Mouse (Mus musculus) ES-E14 (cell line): ENCODE data around the gene 1700029F12Rik. TPM values are rescaled to one million over a fixed set of nuclear protein-coding genes. Genes with fewer than 3 reads are reported as not detected.

Experiments
- DNase-seq: peaks from one replicate; pipeline ENCODE4 v3.0.0-alpha.2; 2013; ENCODE audit warnings: low read depth, low spot score
- H3K27ac ChIP-seq: 2 replicates; pipeline ENCODE4 v1.5.1; 2012; ENCODE audit warnings: low read depth, mild to moderate bottlenecking, low read length, moderate library complexity, mixed read lengths; ENCODE audit not compliant: poor library complexity, insufficient read depth, severe bottlenecking
- H3K36me3 ChIP-seq: 2 replicates; pipeline ENCODE4 v1.6.1; 2012; ENCODE audit warnings: mild to moderate bottlenecking, low read length, moderate library complexity, mixed read lengths; ENCODE audit not compliant: control insufficient read depth, poor library complexity, insufficient read depth, severe bottlenecking
- H3K4me1 ChIP-seq, 2 experiments: fragments of 150-350 bp in 1 of 2; sonication (generic) in 1 of 2; 2 replicates each; pipeline ENCODE4 v1.6.1; 2012; ENCODE audit warnings: low read length in 2 of 2, mild to moderate bottlenecking in 1 of 2, mixed read lengths in 1 of 2; ENCODE audit not compliant: control insufficient read depth in 2 of 2, insufficient read depth in 2 of 2, poor library complexity in 1 of 2
- H3K4me3 ChIP-seq, 2 experiments: fragments of 150-350 bp in 1 of 2; sonication (generic) in 1 of 2; 2 replicates each; pipeline ENCODE4 v1.5.1; 2012; ENCODE audit warnings: low read length in 2 of 2, low read depth in 1 of 2, mild to moderate bottlenecking in 1 of 2, mixed read lengths in 1 of 2; ENCODE audit not compliant: insufficient read depth in 1 of 2, poor library complexity in 1 of 2, severe bottlenecking in 1 of 2
- H3K9ac ChIP-seq: 2 replicates; pipeline ENCODE4 v1.6.1; 2012; ENCODE audit warnings: low read depth, mild to moderate bottlenecking, low read length, mixed read lengths; ENCODE audit not compliant: poor library complexity, insufficient read depth, severe bottlenecking
- H3K9me3 ChIP-seq: fragments of 150-350 bp; sonication (generic); 2 replicates; pipeline ENCODE4 v1.6.1; 2012; ENCODE audit warnings: low read depth, mild to moderate bottlenecking, low read length; ENCODE audit not compliant: control insufficient read depth, insufficient read depth
- CHD2 ChIP-seq: IDR thresholded peaks from 2 replicates; pipeline ENCODE4 v1.6.1; 2014; ENCODE audit warnings: mild to moderate bottlenecking, low read depth, low read length, inconsistent platforms
- HCFC1 ChIP-seq: IDR thresholded peaks from 2 replicates; pipeline ENCODE4 v1.6.1; 2012; ENCODE audit warnings: low read length, inconsistent platforms, borderline replicate concordance; ENCODE audit not compliant: insufficient read depth
- MAFK ChIP-seq: IDR thresholded peaks from 2 replicates; pipeline ENCODE4 v1.6.1; 2014; ENCODE audit warnings: mild to moderate bottlenecking, low read depth, low read length, inconsistent platforms; ENCODE audit not compliant: insufficient read depth
- ZC3H11A ChIP-seq: IDR thresholded peaks from 2 replicates; pipeline ENCODE4 v1.6.1; 2012; ENCODE audit warnings: low read depth, mild to moderate bottlenecking, inconsistent platforms, low read length, borderline replicate concordance
- ZNF384 ChIP-seq: IDR thresholded peaks from 2 replicates; pipeline ENCODE4 v1.6.1; 2012; ENCODE audit warnings: low read depth, low read length, inconsistent platforms
- in situ Hi-C, 2 experiments: fragments of 600-800 bp; cut with MboI; formaldehyde crosslinking; loops; one replicate each; pipeline ENCODE4 v1.15.1; 2025; ENCODE audit warnings: low sequenced_read_pairs in 2 of 2, inconsistent platforms in 1 of 2; ENCODE audit not compliant: unreplicated experiment in 2 of 2
- total RNA-seq: library from RNA; depleted of rRNA; stranded (reverse); fragments of 300-350 nt; gene quantifications from 2 replicates; pipeline ENCODE4 v1.2.3, GENCODE M21; 2012

1700029F12Rik gene
- total RNA-seq, 1 experiment = not detected

- DNase-seq = no peak
- Histone ChIP-seq H3K27ac (no peak overlapping the region), H3K4me3 (no peak overlapping the region), H3K9ac (no peak overlapping the region), H3K9me3 (no peaks in the 10 kb centered on the region), H3K36me3 (no peaks in the 10 kb centered on the region), H3K4me1 (peaks cover 0 to 4% of the 10 kb centered on the region in 2 experiments; a peak in 2 of 4 replicates)
- TF ChIP-seq ZC3H11A (no peak), CHD2 (no peak), ZNF384 (no peak), HCFC1 (no peak), MAFK (no peak)
- in situ Hi-C loops = loop anchor here (10.0 kb wide), 1 partner anchor 199 kb away; no protein-coding TSS in a partner anchor
Measured at GRCm38 (mm10) chr13:97053844-97054243, 19.7 kb upstream of the 1700029F12Rik start.

- Histone ChIP-seq H3K4me3 (no peak overlapping the region; a peak in 1 of 4 replicates), H3K9ac (peak overlapping the region; percentile 64; the same call in 1 of the 2 replicates), H3K27ac (no peak overlapping the region), H3K4me1 (peaks cover 0 to under 1% of the 10 kb centered on the region in 2 experiments; a peak in 1 of 4 replicates), H3K36me3 (no peaks in the 10 kb centered on the region), H3K9me3 (no peaks in the 10 kb centered on the region)
- in situ Hi-C loops = loop anchor here (10.0 kb wide), 1 partner anchor 198 kb away; no protein-coding TSS in a partner anchor
- DNase-seq = peak; percentile 84
- TF ChIP-seq ZC3H11A = peak; percentile 82; the same call in 1 of the 2 replicates
- TF ChIP-seq MAFK = no peak
- TF ChIP-seq ZNF384 = no peak
- TF ChIP-seq HCFC1 = no peak
Measured at GRCm38 (mm10) chr13:97052667-97053066, 18.5 kb upstream of the 1700029F12Rik start.

GRCm38 (mm10) chr13:97051158-97051557 is 17.0 kb upstream of the 1700029F12Rik start:
- H3K9ac ChIP-seq = no peak overlapping the region
- H3K4me1 ChIP-seq = no peaks in the 10 kb centered on the region
- no peak overlapping the region for H3K4me3 ChIP-seq
- no peak overlapping the region for H3K27ac ChIP-seq
- no peaks in the 10 kb centered on the region for H3K9me3 ChIP-seq
- no peaks in the 10 kb centered on the region for H3K36me3 ChIP-seq
- DNase-seq = no peak
- in situ Hi-C loops = loop anchor here (10.0 kb wide), 1 partner anchor 196 kb away; no protein-coding TSS in a partner anchor
- TF ChIP-seq HCFC1 = no peak
- no peak for TF ChIP-seq ZNF384
- TF ChIP-seq MAFK = no peak
- no peak for TF ChIP-seq ZC3H11A
- TF ChIP-seq CHD2 = no peak

- DNase-seq = no peak
- no peak overlapping the region for H3K4me3 ChIP-seq
- H3K36me3 ChIP-seq = no peaks in the 10 kb centered on the region
- H3K27ac ChIP-seq = no peak overlapping the region
- TF ChIP-seq ZC3H11A (no peak), ZNF384 (no peak), CHD2 (no peak), HCFC1 (no peak), MAFK (no peak)
- no peaks in the 10 kb centered on the region for H3K9me3 ChIP-seq
- no peaks in the 10 kb centered on the region for H3K4me1 ChIP-seq
- in situ Hi-C loops = no loop called here
- H3K9ac ChIP-seq = no peak overlapping the region
Measured at GRCm38 (mm10) chr13:97030075-97030474, 4.1 kb downstream of the 1700029F12Rik start.

- no peaks in the 10 kb centered on the region for H3K36me3 ChIP-seq
- peaks cover 0 to 4% of the 10 kb centered on the region in 2 experiments; a peak in 1 of 4 replicates for H3K4me1 ChIP-seq
- H3K9ac ChIP-seq = no peak overlapping the region
- H3K27ac ChIP-seq = no peak overlapping the region
- TF ChIP-seq CHD2 (no peak), HCFC1 (no peak), MAFK (no peak), ZC3H11A (no peak), ZNF384 (no peak)
- in situ Hi-C loops = no loop called here
- H3K9me3 ChIP-seq = no peaks in the 10 kb centered on the region
- no peak overlapping the region for H3K4me3 ChIP-seq
- DNase-seq = no peak
Measured at GRCm38 (mm10) chr13:97021906-97022305, 12.3 kb downstream of the 1700029F12Rik start.
